Mouse (Mus musculus) testis, adult 2 months (tissue): ENCODE results near the gene Fcho1.
"Not testable (repeated sequence)": the region's sequence is repeated elsewhere in the genome, so short reads cannot be mapped to it uniquely, and the experiment has no call there.

Experiments used
- CTCF ChIP-seq: fragments of 200-500 bp; IDR thresholded peaks from 2 replicates; pipeline ENCODE4 v1.5.1; 2012; ENCODE audit warnings: low read depth, mild to moderate bottlenecking, inconsistent platforms, low read length, moderate library complexity; ENCODE audit not compliant: control insufficient read depth, insufficient read depth, insufficient replicate concordance
- POLR2A ChIP-seq: fragments of 200-500 bp; IDR thresholded peaks from 2 replicates; pipeline ENCODE4 v1.6.1; 2012; ENCODE audit warnings: low read depth, mild to moderate bottlenecking, inconsistent platforms, low read length, moderate library complexity; ENCODE audit not compliant: control insufficient read depth

DNA sequence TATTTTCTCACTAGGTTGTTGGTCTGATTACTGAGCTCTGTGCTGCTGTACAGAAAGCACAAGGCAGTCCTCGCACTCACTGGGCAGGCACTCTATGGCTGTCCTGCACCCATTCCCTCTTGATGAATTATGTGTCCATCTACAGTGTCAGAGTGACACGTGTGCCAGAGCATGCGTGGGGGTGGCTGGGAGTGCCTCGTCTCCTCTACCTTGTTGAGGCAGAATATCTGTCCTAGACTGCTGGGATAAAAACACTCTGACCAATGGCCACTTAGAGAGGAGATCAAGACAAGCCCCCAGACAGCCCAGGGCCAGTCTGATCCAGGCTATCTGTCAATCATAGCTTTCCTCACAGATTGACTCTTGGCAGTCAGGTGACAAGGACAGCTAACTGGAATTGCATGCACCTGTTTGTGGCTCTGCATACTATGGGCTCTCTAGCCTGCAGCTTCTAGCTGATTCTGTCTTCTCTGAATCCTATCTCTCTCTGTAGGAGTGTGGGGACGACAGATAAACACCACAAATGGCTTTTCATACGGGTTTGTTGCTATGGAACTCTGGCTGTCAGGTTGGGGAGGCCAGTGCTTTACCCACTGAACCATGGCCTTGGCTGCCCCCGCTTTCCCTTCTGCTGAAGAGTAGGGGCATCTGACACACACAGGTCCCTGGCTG is 27.5 kb upstream of the Fcho1 start:
- TF ChIP-seq POLR2A, CTCF: not testable (repeated sequence)
